Mouse (Mus musculus): ENCODE measurements at regions not wholly inside any gene's neighbourhood (a gene's known extent, or its start where the extent isn't known, plus 50 kb on each side); places are given as distances from the start of the nearest gene placed in this dataset.

- in situ Hi-C loops (cut with MboI, MseI): no loop called here
Observed at GRCm38 (mm10) chr15:10767535-10767934, 53.1 kb upstream of the Rai14 start.

- in situ Hi-C loops (cut with MboI, MseI): no loop called here
Observed at GRCm38 (mm10) chr15:10770410-10771310, 56.2 kb upstream of the Rai14 start.

DNA sequence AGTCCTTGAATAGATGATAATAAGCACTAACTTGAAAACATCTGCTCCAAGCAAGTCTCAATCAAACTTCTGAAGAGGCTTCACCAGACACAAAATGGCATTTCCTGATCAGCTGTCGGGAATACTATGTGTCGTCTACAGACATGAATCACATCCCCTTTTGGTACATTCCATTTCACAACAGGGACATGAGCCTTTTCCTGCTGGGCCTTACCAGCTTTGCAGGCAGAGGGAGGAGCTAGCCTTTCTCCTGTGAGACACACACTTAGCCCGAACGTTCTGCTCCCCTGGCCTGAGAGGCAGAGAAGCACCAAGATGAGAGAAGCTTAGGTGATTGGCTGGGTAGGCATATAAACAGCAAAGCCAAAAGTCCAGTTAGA is 56.9 kb upstream of the Rai14 start:
- in situ Hi-C loops (cut with MboI, MseI): no loop called here

DNA sequence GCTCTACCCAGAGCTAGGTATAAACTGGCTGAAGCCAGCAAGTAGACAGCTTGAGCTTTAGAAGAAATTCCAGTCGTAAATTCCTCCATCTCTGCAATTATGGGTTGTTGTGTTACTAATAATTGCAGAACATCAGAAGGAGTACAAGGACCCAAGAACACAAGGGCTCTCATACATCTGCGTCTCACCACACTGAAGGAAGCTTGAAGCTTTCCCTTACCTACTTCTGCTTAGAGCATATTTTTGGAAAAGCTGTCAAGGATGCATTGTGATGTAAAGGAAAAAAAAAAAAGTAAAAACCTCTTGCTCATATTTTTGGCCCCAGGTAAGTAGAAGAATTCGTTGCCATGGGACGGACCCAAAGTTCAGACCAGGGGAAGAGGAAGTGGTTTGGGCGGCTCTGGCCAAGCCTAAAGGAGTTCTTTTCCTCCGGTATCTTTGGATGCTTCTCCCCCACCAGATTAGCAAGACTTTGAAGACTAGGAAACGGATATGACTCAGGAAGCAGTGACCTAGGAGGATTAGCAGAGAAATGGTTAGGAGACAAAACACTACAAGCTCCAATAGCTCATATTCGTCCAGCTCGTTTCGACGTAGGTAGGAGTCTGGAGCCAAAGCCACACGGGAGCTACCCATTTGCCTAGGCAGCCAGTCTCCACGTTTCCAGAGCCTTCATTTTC is 65.7 kb upstream of the Rai14 start:
- in situ Hi-C loops (cut with MboI, MseI): no loop called here

DNA sequence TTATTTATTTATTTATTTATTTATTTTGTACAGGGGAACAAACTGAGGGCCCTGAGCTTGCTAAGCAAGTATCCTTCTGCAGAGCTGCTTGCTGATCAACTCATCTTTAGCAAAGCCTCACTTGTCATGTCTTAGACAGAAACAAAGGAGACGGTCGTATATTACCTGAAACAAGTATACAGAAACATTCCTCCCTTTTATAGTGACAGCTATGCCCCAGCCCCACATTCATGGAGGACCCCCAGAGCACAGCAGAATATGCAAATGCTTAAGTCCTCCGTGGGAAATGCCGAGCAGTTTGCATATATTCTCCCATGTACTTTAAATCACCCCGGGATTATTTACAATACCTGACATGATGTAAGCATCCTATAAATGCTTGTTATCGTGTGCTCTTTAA is 74.9 kb upstream of the Rai14 start:
- in situ Hi-C loops (cut with MboI, MseI): no loop called here

- in situ Hi-C loops (cut with MboI, MseI): no loop called here
Observed at GRCm38 (mm10) chr15:10790862-10791497, 76.6 kb upstream of the Rai14 start.

GRCm38 (mm10) chr15:10791516-10792112 is 77.2 kb upstream of the Rai14 start:
- in situ Hi-C loops (cut with MboI, MseI): no loop called here

- in situ Hi-C loops (cut with MboI, MseI): no loop called here
Observed at GRCm38 (mm10) chr15:10792156-10792555, 77.7 kb upstream of the Rai14 start.

GRCm38 (mm10) chr15:10795126-10795792 is 80.8 kb upstream of the Rai14 start:
- in situ Hi-C loops (cut with MboI, MseI): no loop called here

GRCm38 (mm10) chr15:10799656-10800055 is 85.2 kb upstream of the Rai14 start:
- in situ Hi-C loops (cut with MboI, MseI): no loop called here

GRCm38 (mm10) chr15:10814195-10814594 is 99.8 kb upstream of the Rai14 start:
- in situ Hi-C loops (cut with MboI, MseI): no loop called here

- in situ Hi-C loops (cut with MboI, MseI): no loop called here
Observed at GRCm38 (mm10) chr15:10814709-10815108, 100.3 kb upstream of the Rai14 start.

GRCm38 (mm10) chr15:10816213-10816621 is 101.8 kb upstream of the Rai14 start:
- in situ Hi-C loops (cut with MboI, MseI): no loop called here

- in situ Hi-C loops (cut with MboI, MseI): no loop called here
Observed at GRCm38 (mm10) chr15:10818216-10818615, 103.8 kb upstream of the Rai14 start.

GRCm38 (mm10) chr15:10818706-10819105 is 104.3 kb upstream of the Rai14 start:
- in situ Hi-C loops (cut with MboI, MseI): no loop called here

GRCm38 (mm10) chr15:10823933-10824332 is 109.5 kb upstream of the Rai14 start:
- in situ Hi-C loops (cut with MboI, MseI): loop anchor here in 1 of 2 experiments (10.0 kb wide), 1 partner anchor 199 kb away; no protein-coding TSS in a partner anchor

- in situ Hi-C loops (cut with MboI, MseI): loop anchor here in 1 of 2 experiments (10.0 kb wide), 1 partner anchor 205 kb away; no protein-coding TSS in a partner anchor
Observed at GRCm38 (mm10) chr15:10829588-10829987, 115.2 kb upstream of the Rai14 start.

DNA sequence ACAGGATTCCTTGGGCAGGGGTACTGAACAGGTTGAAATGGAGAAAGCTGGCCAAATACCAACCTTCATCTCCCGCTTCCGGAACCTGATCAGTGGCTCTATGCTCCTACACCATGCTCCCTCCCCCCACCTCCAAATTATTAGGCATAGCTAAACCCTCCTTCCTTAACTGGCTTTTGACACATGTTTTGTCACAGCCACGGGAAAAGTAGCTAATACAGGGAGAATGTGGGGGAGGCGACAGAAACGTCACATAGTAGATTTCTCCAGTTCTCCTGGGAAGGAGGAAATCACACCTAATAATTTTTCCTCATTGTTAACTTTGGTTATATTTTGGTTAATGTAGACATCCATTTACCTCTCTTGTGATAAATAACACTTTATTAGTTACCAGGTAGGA is 116.1 kb upstream of the Rai14 start:
- in situ Hi-C loops (cut with MboI, MseI): no loop called here

DNA sequence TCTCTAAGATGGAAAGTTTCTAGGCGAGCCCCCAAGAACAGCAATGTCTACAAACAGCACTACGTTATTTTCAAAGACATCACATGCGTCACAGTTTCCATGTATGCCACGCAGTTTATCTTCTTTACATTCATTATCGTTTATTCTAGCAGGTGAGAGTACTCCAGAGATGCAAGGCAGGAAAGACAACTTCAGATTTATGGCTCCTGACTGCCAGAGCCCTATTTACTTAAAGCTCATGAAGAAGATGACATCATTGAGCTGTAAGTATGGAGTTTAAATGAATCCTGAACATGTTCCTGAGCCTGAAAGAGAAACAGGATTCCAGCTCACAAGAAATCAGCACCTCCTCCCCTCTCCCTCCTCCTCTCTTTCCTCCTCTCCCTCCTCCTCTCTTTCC is 116.7 kb upstream of the Rai14 start:
- in situ Hi-C loops (cut with MboI, MseI): no loop called here

- in situ Hi-C loops (cut with MboI, MseI): no loop called here
Observed at GRCm38 (mm10) chr15:10832331-10832730, 117.9 kb upstream of the Rai14 start.

- in situ Hi-C loops (cut with MboI, MseI): no loop called here
Observed at GRCm38 (mm10) chr15:10833866-10834571, 118.1 kb upstream of the C1qtnf3 start.

Data from T-helper 17 cell (primary cell).